In genomic region chr11:84453901-84454300, GRCm38 (mm10) we compare ENCODE assay signal across 9 mouse cellular contexts.
"Had no signal": no experiment of that assay in that cellular context is flagged by ENCODE, and none has a peak within 500 bp of the region (broad histone marks: within the 10 kb centered on the region; RNA-seq: fewer than 3 reads in every experiment).

No protein-coding gene starts in this region.

- DNase-seq: kidney, postnatal 10 days; layer of hippocampus, adult 9-11 months; liver; lung, adult 18-20 months; lung, postnatal 10 days; lung, postnatal 36 days; midbrain, embryonic 14.5 days; thymus, adult 2 months; thymus, postnatal 36 days had no signal
